Mouse (Mus musculus) heart, postnatal 0 days (tissue): ENCODE data around the gene Txndc11.

ENCODE experiments used
- CTCF ChIP-seq: IDR thresholded peaks from 2 replicates; pipeline ENCODE4 v1.5.1; 2016; ENCODE audit warnings: antibody characterized with exemption, control low read depth, low read depth
- EP300 ChIP-seq: IDR thresholded peaks from 2 replicates; pipeline ENCODE4 v1.6.1; 2016; ENCODE audit warnings: antibody characterized with exemption, low read depth

DNA sequence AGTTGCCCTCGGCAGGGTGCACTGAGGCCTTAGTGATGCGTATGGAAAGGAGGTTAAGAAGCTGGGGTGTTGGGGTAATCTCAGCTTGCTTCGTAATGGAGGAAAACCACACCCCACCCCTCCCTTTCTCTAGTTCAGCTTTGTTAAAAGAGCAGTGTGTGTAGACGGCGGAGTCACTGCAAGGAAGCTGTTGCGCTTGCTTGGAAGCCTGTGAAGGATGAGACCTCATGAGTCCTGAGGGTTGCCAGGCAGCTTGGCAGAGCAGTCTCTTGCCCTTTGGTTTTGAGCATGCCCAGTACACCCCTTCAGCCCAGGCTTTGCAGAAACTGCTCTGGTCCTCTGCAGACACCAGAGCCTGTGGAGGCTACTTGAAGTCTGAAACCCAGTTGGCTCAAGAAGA is 61.4 kb downstream of the Txndc11 start:
- no peak for TF ChIP-seq CTCF
- TF ChIP-seq EP300: no peak
